Mouse (Mus musculus): Measurements from ENCODE around the gene Mlx. TPM values are rescaled to one million over a fixed set of nuclear protein-coding genes. Genes with fewer than 3 reads are reported as not detected.

Mlx gene
- polyA plus RNA-seq, 1 experiment from 2014 or later: 46.0 TPM

DNA sequence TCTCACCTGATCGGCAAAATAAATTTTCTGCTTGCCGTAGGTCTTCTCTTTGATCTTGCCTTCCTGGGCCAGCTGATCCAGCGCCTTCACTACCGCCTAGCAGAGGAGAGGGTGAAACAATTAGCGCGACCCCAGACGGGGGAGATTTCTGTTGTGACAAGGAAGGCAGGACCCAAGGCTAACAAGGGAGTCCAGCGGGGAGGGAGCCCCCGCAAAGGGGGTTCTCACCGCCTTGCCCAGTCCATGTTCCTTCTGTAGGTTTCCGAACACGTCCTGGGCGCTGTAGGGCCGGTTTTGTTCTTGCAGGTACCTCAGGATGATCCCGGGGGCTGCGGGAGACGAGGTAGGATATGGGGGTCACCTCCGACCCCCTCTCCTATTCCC is 7.8 kb downstream of the Mlx start:
- Histone ChIP-seq H3K36me3 (ENCODE audit: control insufficient read depth, insufficient read depth, low read length) (peaks cover 57% of the 10 kb centered on the region), H3K4me3 (ENCODE audit: low read depth, low read length) (peak overlapping the region; percentile 68), H3K4me2 (replicated peaks; ENCODE audit: low read depth, low read length) (peak overlapping the region; percentile 96), H3K27ac (ENCODE audit: low read length) (no peak overlapping the region), H3K4me1 (ENCODE audit: control insufficient read depth, insufficient read depth, low read length) (peaks cover 6% of the 10 kb centered on the region; the same call in 1 of the 2 replicates), H3K9me3 (ENCODE audit: control insufficient read depth, low read depth, low read length) (no peaks in the 10 kb centered on the region), H3K9ac (replicated peaks; ENCODE audit: low read depth, low read length) (peak overlapping the region; percentile 75), H3K27me3 (ENCODE audit: control insufficient read depth, insufficient read depth, low read length) (no peaks in the 10 kb centered on the region)
- WGBS: 2% methylated on average over 18 of the region's 18 CpGs
- ATAC-seq (ENCODE audit: insufficient number of reproducible peaks, insufficient read depth, low FRiP score, low read depth): peak; percentile 44

DNA sequence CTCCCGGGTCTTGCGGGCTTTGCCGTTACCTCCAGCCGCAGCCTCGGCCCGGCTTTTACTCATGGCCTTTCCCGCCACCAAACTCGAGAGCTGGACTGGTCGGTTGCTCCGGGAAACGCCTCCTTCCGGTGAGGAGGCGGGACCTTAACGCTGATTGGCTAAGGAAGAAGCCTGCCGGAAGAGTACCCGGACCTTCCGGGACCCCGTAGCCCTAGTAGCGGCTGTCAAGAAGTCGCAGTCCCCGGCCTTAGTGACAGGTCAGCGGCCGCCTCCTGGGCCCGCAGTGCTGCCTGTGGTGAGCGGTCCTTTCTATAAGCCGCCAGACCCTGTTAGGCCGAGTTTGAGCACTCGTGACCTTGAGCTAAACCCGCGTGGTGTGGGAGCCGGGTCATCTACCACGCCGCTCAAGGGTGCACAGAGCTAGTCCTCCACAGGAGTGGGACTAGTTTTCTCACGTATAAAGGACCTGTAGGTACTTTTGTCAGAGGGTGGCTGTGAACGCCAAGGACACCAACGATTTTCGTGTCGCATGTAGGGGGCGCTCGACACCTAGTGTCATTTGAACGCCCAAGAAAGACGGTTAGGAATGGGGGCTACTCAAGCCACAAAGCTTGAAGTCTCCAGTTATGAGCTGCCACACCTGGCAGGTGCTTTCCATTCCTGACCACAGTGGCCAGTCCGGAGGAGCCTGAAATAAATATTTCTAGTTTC is 8.4 kb downstream of the Mlx start, which contains the start of gene Psmc3ip:
Psmc3ip (minus strand) TSS at position 123 of the 711 bp plus-strand sequence.
- Histone ChIP-seq H3K4me3 (ENCODE audit: low read depth, low read length) (peak within 1 kb of the TSS; percentile 68), H3K9me3 (ENCODE audit: control insufficient read depth, low read depth, low read length) (no peaks in the 10 kb centered on the region), H3K4me2 (replicated peaks; ENCODE audit: low read depth, low read length) (peak within 1 kb of the TSS; percentile 96), H3K27ac (ENCODE audit: low read length) (peak within 1 kb of the TSS; percentile 85; the same call in 1 of the 2 replicates), H3K36me3 (ENCODE audit: control insufficient read depth, insufficient read depth, low read length) (peaks cover 58% of the 10 kb centered on the region), H3K27me3 (ENCODE audit: control insufficient read depth, insufficient read depth, low read length) (no peaks in the 10 kb centered on the region), H3K9ac (replicated peaks; ENCODE audit: low read depth, low read length) (peak within 1 kb of the TSS; percentile 75), H3K4me1 (ENCODE audit: control insufficient read depth, insufficient read depth, low read length) (peaks cover 6% of the 10 kb centered on the region; the same call in 1 of the 2 replicates)
- peak; percentile 94 for ATAC-seq (ENCODE audit: insufficient number of reproducible peaks, insufficient read depth, low FRiP score, low read depth)
- WGBS: 2% methylated on average over 43 of the region's 43 CpGs

DNA sequence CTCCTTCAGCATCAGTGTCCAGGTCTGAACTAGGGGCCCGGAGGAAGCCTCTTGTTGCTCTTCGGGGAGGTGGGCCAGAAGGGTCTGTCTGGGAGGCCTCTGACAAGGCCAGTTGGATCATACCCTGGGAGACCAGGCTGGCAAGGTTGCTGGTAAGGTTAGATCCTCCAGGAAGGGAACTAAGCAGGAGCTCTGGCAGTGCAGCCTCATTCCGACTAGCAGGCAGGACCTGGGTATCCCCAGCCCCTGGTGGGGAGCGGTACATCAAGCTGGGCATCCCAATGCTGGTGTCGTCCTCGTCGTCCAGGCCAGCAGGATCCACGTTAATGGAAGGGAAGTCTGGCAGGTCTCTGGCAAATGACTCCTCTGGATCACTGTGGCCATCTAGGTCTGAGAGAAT is 11.2 kb downstream of the Mlx start:
- ATAC-seq (ENCODE audit: insufficient number of reproducible peaks, insufficient read depth, low FRiP score, low read depth): no peak
- H3K27ac ChIP-seq (ENCODE audit: low read length): no peak overlapping the region
- WGBS: 88% methylated on average over 8 of the region's 8 CpGs
- H3K4me3 ChIP-seq (ENCODE audit: low read depth, low read length): no peak overlapping the region
- no peak overlapping the region for H3K4me2 ChIP-seq (replicated peaks; ENCODE audit: low read depth, low read length)
- peaks cover 6% of the 10 kb centered on the region; the same call in 1 of the 2 replicates for H3K4me1 ChIP-seq (ENCODE audit: control insufficient read depth, insufficient read depth, low read length)
- no peaks in the 10 kb centered on the region for H3K9me3 ChIP-seq (ENCODE audit: control insufficient read depth, low read depth, low read length)
- no peaks in the 10 kb centered on the region for H3K27me3 ChIP-seq (ENCODE audit: control insufficient read depth, insufficient read depth, low read length)
- H3K36me3 ChIP-seq (ENCODE audit: control insufficient read depth, insufficient read depth, low read length): peaks cover 59% of the 10 kb centered on the region
- no peak overlapping the region for H3K9ac ChIP-seq (replicated peaks; ENCODE audit: low read depth, low read length)

DNA sequence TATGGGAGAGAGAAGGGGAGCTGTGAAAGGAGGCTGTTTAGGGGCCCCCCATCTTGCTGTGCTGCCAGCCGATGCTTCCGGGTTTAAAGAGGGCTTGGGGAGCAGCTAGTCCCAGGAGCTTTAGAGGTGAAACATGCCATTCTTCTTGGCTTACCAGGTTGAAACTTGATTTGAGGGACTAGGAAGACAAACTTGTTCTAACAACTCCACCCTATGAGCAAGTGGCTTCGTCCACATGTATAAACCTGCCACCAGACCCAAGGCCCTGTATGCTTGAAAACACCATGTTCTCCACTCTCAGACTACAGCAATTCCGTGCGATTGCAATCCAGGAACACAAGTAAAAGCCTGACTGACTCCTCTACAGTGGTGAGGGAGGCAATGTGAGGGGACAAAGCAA is 15.9 kb downstream of the Mlx start:
- Histone ChIP-seq H3K36me3 (ENCODE audit: control insufficient read depth, insufficient read depth, low read length) (peaks cover 53% of the 10 kb centered on the region), H3K4me3 (ENCODE audit: low read depth, low read length) (no peak overlapping the region), H3K9ac (replicated peaks; ENCODE audit: low read depth, low read length) (no peak overlapping the region), H3K27me3 (ENCODE audit: control insufficient read depth, insufficient read depth, low read length) (no peaks in the 10 kb centered on the region), H3K4me2 (replicated peaks; ENCODE audit: low read depth, low read length) (no peak overlapping the region), H3K4me1 (ENCODE audit: control insufficient read depth, insufficient read depth, low read length) (no peaks in the 10 kb centered on the region), H3K9me3 (ENCODE audit: control insufficient read depth, low read depth, low read length) (no peaks in the 10 kb centered on the region), H3K27ac (ENCODE audit: low read length) (peak overlapping the region; percentile 72; the same call in 1 of the 2 replicates)
- ATAC-seq (ENCODE audit: insufficient number of reproducible peaks, insufficient read depth, low FRiP score, low read depth): no peak
- WGBS: 77% methylated on average over 5 of the region's 5 CpGs

DNA sequence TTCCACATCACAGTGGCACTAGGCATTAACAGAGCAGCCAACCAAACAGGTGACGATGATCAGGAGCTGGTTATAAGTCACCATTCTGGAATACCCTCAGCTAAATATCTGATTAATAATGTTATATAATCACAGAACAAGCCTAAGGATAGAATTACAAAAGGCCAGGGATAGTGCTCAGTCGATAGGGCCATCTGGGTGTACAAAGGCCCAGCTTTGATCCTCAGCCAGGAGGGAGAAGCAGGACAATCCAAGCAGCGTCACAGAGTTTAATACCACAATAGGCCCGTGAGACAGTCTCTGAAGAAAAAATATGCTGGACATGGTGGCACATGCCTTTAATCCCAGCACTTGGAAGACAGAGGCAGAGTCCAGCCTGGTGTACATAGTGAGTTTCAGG is 22.3 kb downstream of the Mlx start:
- Histone ChIP-seq H3K4me2 (replicated peaks; ENCODE audit: low read depth, low read length) (no peak overlapping the region), H3K27me3 (ENCODE audit: control insufficient read depth, insufficient read depth, low read length) (no peaks in the 10 kb centered on the region), H3K36me3 (ENCODE audit: control insufficient read depth, insufficient read depth, low read length) (peaks cover 5% of the 10 kb centered on the region; the same call in 1 of the 2 replicates), H3K4me1 (ENCODE audit: control insufficient read depth, insufficient read depth, low read length) (peaks cover 5% of the 10 kb centered on the region; the same call in 1 of the 2 replicates), H3K9ac (replicated peaks; ENCODE audit: low read depth, low read length) (no peak overlapping the region), H3K27ac (ENCODE audit: low read length) (no peak overlapping the region), H3K4me3 (ENCODE audit: low read depth, low read length) (no peak overlapping the region), H3K9me3 (ENCODE audit: control insufficient read depth, low read depth, low read length) (no peaks in the 10 kb centered on the region)
- WGBS: 76% methylated on average over 4 of the region's 4 CpGs
- ATAC-seq (ENCODE audit: insufficient number of reproducible peaks, insufficient read depth, low FRiP score, low read depth): no peak

DNA sequence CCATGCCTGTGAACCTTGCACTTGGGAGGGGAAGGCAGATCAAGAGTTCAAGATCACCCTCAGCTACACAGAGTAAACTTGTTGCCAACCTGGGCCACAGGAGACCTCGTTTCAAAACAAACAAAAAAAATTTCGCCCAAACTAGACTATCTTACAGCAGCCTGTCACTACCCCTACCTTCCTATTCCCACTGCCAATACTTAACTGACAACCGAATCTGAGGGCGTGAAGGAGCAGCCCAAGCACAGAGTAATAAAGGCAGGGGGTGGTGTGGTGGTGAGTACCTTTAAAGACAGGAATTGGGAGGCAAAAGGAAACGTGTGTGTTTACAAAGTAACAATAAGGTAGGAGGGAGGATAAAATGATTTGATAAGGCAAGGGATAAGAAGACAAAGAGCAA is 23.6 kb downstream of the Mlx start:
- ATAC-seq (ENCODE audit: insufficient number of reproducible peaks, insufficient read depth, low FRiP score, low read depth): no peak

DNA sequence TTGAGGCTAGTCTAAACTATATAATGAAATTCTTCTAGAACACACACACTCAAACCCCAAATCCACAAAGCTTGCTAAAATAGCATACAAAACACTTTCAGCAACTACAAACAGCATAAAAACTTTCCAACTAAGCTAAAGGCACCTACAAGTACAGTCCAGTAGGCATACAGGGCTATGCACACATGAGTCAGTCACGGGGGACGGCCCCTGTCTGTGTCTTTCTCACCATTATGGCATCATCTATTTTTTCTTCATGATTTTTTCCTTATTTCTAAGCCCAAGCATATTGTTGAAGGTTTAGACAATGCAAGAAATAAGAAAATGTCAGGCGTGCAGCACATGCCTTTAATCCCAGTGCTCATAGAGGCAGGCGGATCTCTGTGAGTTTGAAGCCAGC is 24.1 kb downstream of the Mlx start:
- peaks cover 5% of the 10 kb centered on the region; the same call in 1 of the 2 replicates for H3K4me1 ChIP-seq (ENCODE audit: control insufficient read depth, insufficient read depth, low read length)
- H3K4me3 ChIP-seq (ENCODE audit: low read depth, low read length): no peak overlapping the region
- no peaks in the 10 kb centered on the region for H3K27me3 ChIP-seq (ENCODE audit: control insufficient read depth, insufficient read depth, low read length)
- no peak overlapping the region for H3K4me2 ChIP-seq (replicated peaks; ENCODE audit: low read depth, low read length)
- H3K9me3 ChIP-seq (ENCODE audit: control insufficient read depth, low read depth, low read length): no peaks in the 10 kb centered on the region
- no peak overlapping the region for H3K9ac ChIP-seq (replicated peaks; ENCODE audit: low read depth, low read length)
- no peak overlapping the region for H3K27ac ChIP-seq (ENCODE audit: low read length)
- no peak for ATAC-seq (ENCODE audit: insufficient number of reproducible peaks, insufficient read depth, low FRiP score, low read depth)
- WGBS: 82% methylated on average over 4 of the region's 4 CpGs
- H3K36me3 ChIP-seq (ENCODE audit: control insufficient read depth, insufficient read depth, low read length): peaks cover 5% of the 10 kb centered on the region; the same call in 1 of the 2 replicates

More for the DNA sequence above, 23.6 kb downstream of the Mlx start:
- H3K36me3 ChIP-seq (ENCODE audit: control insufficient read depth, insufficient read depth, low read length): peaks cover 5% of the 10 kb centered on the region; the same call in 1 of the 2 replicates
- H3K27ac ChIP-seq (ENCODE audit: low read length): no peak overlapping the region
- H3K27me3 ChIP-seq (ENCODE audit: control insufficient read depth, insufficient read depth, low read length): no peaks in the 10 kb centered on the region
- WGBS: 43% methylated on average over 5 of the region's 5 CpGs
- no peak overlapping the region for H3K9ac ChIP-seq (replicated peaks; ENCODE audit: low read depth, low read length)
- no peaks in the 10 kb centered on the region for H3K9me3 ChIP-seq (ENCODE audit: control insufficient read depth, low read depth, low read length)
- H3K4me3 ChIP-seq (ENCODE audit: low read depth, low read length): no peak overlapping the region
- H3K4me2 ChIP-seq (replicated peaks; ENCODE audit: low read depth, low read length): no peak overlapping the region
- H3K4me1 ChIP-seq (ENCODE audit: control insufficient read depth, insufficient read depth, low read length): peaks cover 5% of the 10 kb centered on the region; the same call in 1 of the 2 replicates

DNA sequence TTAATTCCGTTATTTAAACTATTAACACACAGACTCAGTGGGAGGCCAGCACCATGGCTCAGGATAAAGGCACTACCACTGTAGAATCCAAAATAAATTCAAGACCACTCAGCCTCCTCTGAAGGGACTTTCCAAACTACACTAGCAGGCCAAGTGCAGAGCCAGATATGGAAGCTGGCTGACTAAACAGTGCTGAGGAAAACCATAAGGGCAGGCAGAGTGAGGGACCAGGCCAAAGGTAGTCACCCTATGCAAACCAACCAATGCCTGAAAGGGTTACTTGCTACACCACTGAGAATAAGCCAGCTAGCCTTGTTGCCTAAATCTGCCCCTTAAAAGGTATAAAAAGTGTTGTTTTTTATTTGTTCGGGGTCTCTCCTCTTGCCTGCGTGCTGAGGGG is 25.1 kb downstream of the Mlx start:
- WGBS: 94% methylated on average over 3 of the region's 3 CpGs

More for the DNA sequence above, 25.1 kb downstream of the Mlx start:
- H3K36me3 ChIP-seq (ENCODE audit: control insufficient read depth, insufficient read depth, low read length): peaks cover 5% of the 10 kb centered on the region; the same call in 1 of the 2 replicates
- H3K9ac ChIP-seq (replicated peaks; ENCODE audit: low read depth, low read length): no peak overlapping the region
- H3K4me3 ChIP-seq (ENCODE audit: low read depth, low read length): no peak overlapping the region
- H3K4me1 ChIP-seq (ENCODE audit: control insufficient read depth, insufficient read depth, low read length): peaks cover 5% of the 10 kb centered on the region; the same call in 1 of the 2 replicates
- H3K9me3 ChIP-seq (ENCODE audit: control insufficient read depth, low read depth, low read length): no peaks in the 10 kb centered on the region
- H3K27ac ChIP-seq (ENCODE audit: low read length): no peak overlapping the region
- no peak for ATAC-seq (ENCODE audit: insufficient number of reproducible peaks, insufficient read depth, low FRiP score, low read depth)
- H3K4me2 ChIP-seq (replicated peaks; ENCODE audit: low read depth, low read length): no peak overlapping the region
- H3K27me3 ChIP-seq (ENCODE audit: control insufficient read depth, insufficient read depth, low read length): no peaks in the 10 kb centered on the region
